In the genomic region with DNA sequence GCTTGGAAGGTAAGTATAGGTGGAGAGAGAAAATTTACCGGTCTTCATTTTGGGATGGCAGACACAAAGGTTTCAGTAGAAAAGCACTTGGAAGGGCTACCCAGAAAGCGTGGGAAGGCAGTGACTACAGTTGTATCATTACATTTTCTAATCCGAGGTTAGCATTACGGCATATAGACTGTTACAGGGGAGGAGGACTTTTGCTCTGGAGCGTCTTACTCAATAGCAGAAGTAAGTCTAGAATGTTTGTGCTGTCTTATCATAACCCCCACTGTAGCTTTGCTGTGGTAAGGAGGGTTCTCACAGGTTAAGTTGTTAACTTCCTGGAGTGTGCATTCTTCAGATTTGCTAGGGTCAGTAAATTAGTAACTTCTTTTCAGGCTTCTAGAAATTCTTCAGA, we compare ENCODE assay signal across 10 mouse cellular contexts. TPM values are rescaled to one million over a fixed set of nuclear protein-coding genes. Genes with fewer than 3 reads are reported as not detected.
DNase-seq lines count a peak whose midpoint lies in the region; ATAC-seq lines count a peak whose summit lies in the region.
"Had no signal": no experiment of that assay in that cellular context is flagged by ENCODE, and none has a peak within 500 bp of the region (broad histone marks: within the 10 kb centered on the region; RNA-seq: fewer than 3 reads in every experiment).

No protein-coding gene starts in this region.

- H3K4me2 ChIP-seq in heart, embryonic 12.5 days, result no peak overlapping the region
- no peak overlapping the region for H3K4me2 ChIP-seq in midbrain, embryonic 11.5 days

- H3K27me3 ChIP-seq in heart, embryonic 12.5 days (replicated peaks), result no peaks in the 10 kb centered on the region; the same call in 1 of the 2 replicates
- no peaks in the 10 kb centered on the region for H3K27me3 ChIP-seq in heart, embryonic 10.5 days (ENCODE audit: insufficient read depth, poor library complexity, severe bottlenecking)
- peaks cover 22% of the 10 kb centered on the region for H3K27me3 ChIP-seq in midbrain, embryonic 11.5 days (ENCODE audit: control insufficient read depth, insufficient read depth, low read length)
- peaks cover 47% of the 10 kb centered on the region for H3K27me3 ChIP-seq in midbrain, embryonic 10.5 days (ENCODE audit: low read depth, poor library complexity, severe bottlenecking)

- no peak for ATAC-seq in heart, embryonic 12.5 days (ENCODE audit: insufficient number of reproducible peaks, low FRiP score)
- ATAC-seq in midbrain, embryonic 11.5 days (ENCODE audit: low FRiP score), result no peak

- H3K4me1 ChIP-seq in heart, embryonic 12.5 days (replicated peaks), result peaks cover 25% of the 10 kb centered on the region
- peaks cover 19% of the 10 kb centered on the region for H3K4me1 ChIP-seq in heart, embryonic 10.5 days
- H3K4me1 ChIP-seq in midbrain, embryonic 11.5 days (ENCODE audit: control insufficient read depth, insufficient read depth, low read length), result peaks cover 14% of the 10 kb centered on the region
- peaks cover 47% of the 10 kb centered on the region for H3K4me1 ChIP-seq in midbrain, embryonic 10.5 days

- no peak for DNase-seq in heart, embryonic 10.5 days (ENCODE audit: low spot score)
- peak; percentile 84 for DNase-seq in midbrain, embryonic 11.5 days (ENCODE audit: low spot score, missing footprints)
- DNase-seq in midbrain, embryonic 10.5 days (ENCODE audit: low spot score), result no peak
- DNase-seq in kidney, postnatal 14 days, result peak; percentile 7
- DNase-seq in yolk sac, embryonic 10.5 days (ENCODE audit: low spot score), result peak; percentile 57
- no peak for DNase-seq in B cell, adult 2 months
- no peak for DNase-seq in cerebellum, adult 9-10 months
- DNase-seq: gastrocnemius, adult 2 months had no signal

- no peak overlapping the region for H3K27ac ChIP-seq in heart, embryonic 12.5 days (ENCODE audit: poor library complexity, severe bottlenecking)
- H3K27ac ChIP-seq in heart, embryonic 10.5 days, result no peak overlapping the region
- no peak overlapping the region for H3K27ac ChIP-seq in midbrain, embryonic 11.5 days (ENCODE audit: low read depth, low read length)
- H3K27ac ChIP-seq in midbrain, embryonic 10.5 days (replicated peaks), result no peak overlapping the region
- H3K27ac ChIP-seq: gastrocnemius, adult 2 months had no signal

- H3K4me3 ChIP-seq in heart, embryonic 12.5 days, result no peak overlapping the region
- no peak overlapping the region for H3K4me3 ChIP-seq in heart, embryonic 10.5 days
- no peak overlapping the region for H3K4me3 ChIP-seq in midbrain, embryonic 11.5 days (ENCODE audit: low read depth, low read length)
- no peak overlapping the region for H3K4me3 ChIP-seq in midbrain, embryonic 10.5 days

- peak overlapping the region; percentile 48; the same call in 1 of the 2 replicates for H3K9ac ChIP-seq in heart, embryonic 12.5 days
- no peak overlapping the region for H3K9ac ChIP-seq in midbrain, embryonic 11.5 days (ENCODE audit: low read length)

- 0 out of 2 replicates have a peak, but pooled peaks cover 3% of the 10 kb centered on the region for H3K36me3 ChIP-seq in heart, embryonic 12.5 days
- H3K36me3 ChIP-seq in heart, embryonic 10.5 days, result no peaks in the 10 kb centered on the region
- H3K36me3 ChIP-seq in midbrain, embryonic 11.5 days (ENCODE audit: control insufficient read depth, insufficient read depth, low read length), result no peaks in the 10 kb centered on the region
- H3K36me3 ChIP-seq in midbrain, embryonic 10.5 days, result no peaks in the 10 kb centered on the region

- no peaks in the 10 kb centered on the region for H3K9me3 ChIP-seq in heart, embryonic 12.5 days (replicated peaks)
- H3K9me3 ChIP-seq in heart, embryonic 10.5 days, result no peaks in the 10 kb centered on the region
- no peaks in the 10 kb centered on the region for H3K9me3 ChIP-seq in midbrain, embryonic 11.5 days (ENCODE audit: control insufficient read depth, low read length)
- no peaks in the 10 kb centered on the region for H3K9me3 ChIP-seq in midbrain, embryonic 10.5 days (replicated peaks)

- 69% methylated on average over 5 of the region's 5 CpGs for WGBS in heart, embryonic 12.5 days
- WGBS in heart, embryonic 10.5 days, result 66% methylated on average over 5 of the region's 5 CpGs
- WGBS in midbrain, embryonic 11.5 days, result 67% methylated on average over 5 of the region's 5 CpGs
- WGBS in midbrain, embryonic 10.5 days, result 70% methylated on average over 5 of the region's 5 CpGs

RNA-seq across cellular contexts. Expression of a gene that starts 2.2 kb away (rescaled TPM):
- polyA plus RNA-seq in heart, embryonic 12.5 days (2016; fragmentation: Nextera tagmentation; extraction: Ambion mirVana), result 10.9 and 11.5 TPM in 2 replicates
- polyA plus RNA-seq in heart, embryonic 10.5 days (2016; fragmentation: Nextera tagmentation; extraction: Ambion mirVana), result 3.5 and 7.2 TPM in 2 replicates
- polyA plus RNA-seq in midbrain, embryonic 11.5 days (2014; fragmentation: Nextera tagmentation; extraction: Ambion mirVana), result 8.2 and 10.8 TPM in 2 replicates
- 2.4 and 2.6 TPM in 2 replicates for polyA plus RNA-seq in midbrain, embryonic 10.5 days (2016; fragmentation: Nextera tagmentation; extraction: Ambion mirVana)

RNA-seq across cellular contexts. Expression of a gene that starts 43.1 kb away (rescaled TPM):
- 0.18 and 0.36 TPM in 2 replicates for polyA plus RNA-seq in heart, embryonic 12.5 days (2016; fragmentation: Nextera tagmentation; extraction: Ambion mirVana)
- 0.19 and 0.36 TPM in 2 replicates for polyA plus RNA-seq in heart, embryonic 10.5 days (2016; fragmentation: Nextera tagmentation; extraction: Ambion mirVana)
- polyA plus RNA-seq in midbrain, embryonic 11.5 days (2014; fragmentation: Nextera tagmentation; extraction: Ambion mirVana), result not detected in 2 replicates
- 0.05 TPM in 1 of 2 replicates, not detected in the other for polyA plus RNA-seq in midbrain, embryonic 10.5 days (2016; fragmentation: Nextera tagmentation; extraction: Ambion mirVana)
- polyA plus RNA-seq: limb, embryonic 11.5 days had no signal

RNA-seq across cellular contexts. Expression of a gene that starts 43.3 kb away (rescaled TPM):
- polyA plus RNA-seq in heart, embryonic 12.5 days (2016; fragmentation: Nextera tagmentation; extraction: Ambion mirVana), result 452 and 456 TPM in 2 replicates
- 332 and 445 TPM in 2 replicates for polyA plus RNA-seq in heart, embryonic 10.5 days (2016; fragmentation: Nextera tagmentation; extraction: Ambion mirVana)
- polyA plus RNA-seq in midbrain, embryonic 11.5 days (2014; fragmentation: Nextera tagmentation; extraction: Ambion mirVana), result 215 and 238 TPM in 2 replicates
- polyA plus RNA-seq in midbrain, embryonic 10.5 days (2016; fragmentation: Nextera tagmentation; extraction: Ambion mirVana), result 214 and 225 TPM in 2 replicates

Comparison
In these comparisons a context has a peak if more than half of its experiments do, and no peak if none do; other contexts are left out.
1. DNase-seq: peak in midbrain, embryonic 11.5 days (single experiment), kidney, postnatal 14 days (single experiment) and yolk sac, embryonic 10.5 days (single experiment); none in heart, embryonic 10.5 days (single experiment), midbrain, embryonic 10.5 days (single experiment), B cell, adult 2 months (0 of 2) and cerebellum, adult 9-10 months (single experiment).